ENCODE assay signal across 8 mouse cellular contexts in genomic region chr1:21161742-21162141, GRCm38 (mm10). TPM values are rescaled to one million over a fixed set of nuclear protein-coding genes. Genes with fewer than 3 reads are reported as not detected.
DNase-seq lines count a peak whose midpoint lies in the region; ATAC-seq lines count a peak whose summit lies in the region.

No protein-coding gene starts in this region.

- 17% methylated on average over 5 of the region's 5 CpGs for WGBS in intestine, embryonic 14.5 days
- 19% methylated on average over 5 of the region's 5 CpGs for WGBS in intestine, embryonic 16.5 days
- WGBS in midbrain, embryonic 16.5 days, result 20% methylated on average over 5 of the region's 5 CpGs
- WGBS in stomach, embryonic 14.5 days, result 14% methylated on average over 5 of the region's 5 CpGs

- H3K27ac ChIP-seq in intestine, embryonic 14.5 days (ENCODE audit: low read depth), result no peak overlapping the region
- H3K27ac ChIP-seq in intestine, embryonic 16.5 days (ENCODE audit: low read length), result no peak overlapping the region
- H3K27ac ChIP-seq in midbrain, embryonic 16.5 days (ENCODE audit: low read length), result no peak overlapping the region
- no peak overlapping the region for H3K27ac ChIP-seq in stomach, embryonic 14.5 days (ENCODE audit: low read length)

- no peaks in the 10 kb centered on the region for H3K9me3 ChIP-seq in intestine, embryonic 14.5 days (ENCODE audit: control insufficient read depth, low read length)
- H3K9me3 ChIP-seq in intestine, embryonic 16.5 days (ENCODE audit: control insufficient read depth, low read length), result no peaks in the 10 kb centered on the region
- no peaks in the 10 kb centered on the region for H3K9me3 ChIP-seq in midbrain, embryonic 16.5 days (replicated peaks; ENCODE audit: control insufficient read depth, low read length, poor library complexity, severe bottlenecking)
- H3K9me3 ChIP-seq in stomach, embryonic 14.5 days (ENCODE audit: control insufficient read depth, low read depth, low read length), result no peaks in the 10 kb centered on the region

- no peaks in the 10 kb centered on the region for H3K36me3 ChIP-seq in intestine, embryonic 14.5 days (ENCODE audit: control insufficient read depth, insufficient read depth, low read length)
- no peaks in the 10 kb centered on the region for H3K36me3 ChIP-seq in intestine, embryonic 16.5 days (ENCODE audit: control insufficient read depth, insufficient read depth, low read length)
- H3K36me3 ChIP-seq in midbrain, embryonic 16.5 days (ENCODE audit: control insufficient read depth, insufficient read depth, low read length), result no peaks in the 10 kb centered on the region
- no peaks in the 10 kb centered on the region for H3K36me3 ChIP-seq in stomach, embryonic 14.5 days (ENCODE audit: control insufficient read depth, insufficient read depth, low read length)

- ATAC-seq in intestine, embryonic 14.5 days (replicated peaks; ENCODE audit: low FRiP score, low TSS enrichment, low read depth), result peak; percentile 9; the same call in 1 of the 2 replicates
- ATAC-seq in intestine, embryonic 16.5 days, result no peak
- peak; percentile 28; the same call in 1 of the 2 replicates for ATAC-seq in midbrain, embryonic 16.5 days
- 0 out of 2 replicates have a peak, but pooled peaks have one; percentile 15 for ATAC-seq in stomach, embryonic 14.5 days (ENCODE audit: insufficient number of reproducible peaks, insufficient read depth, low FRiP score, low read depth)

- H3K4me3 ChIP-seq in intestine, embryonic 14.5 days (ENCODE audit: low read depth, low read length), result no peak overlapping the region
- no peak overlapping the region for H3K4me3 ChIP-seq in intestine, embryonic 16.5 days (ENCODE audit: low read length)
- H3K4me3 ChIP-seq in midbrain, embryonic 16.5 days (ENCODE audit: low read depth, low read length), result no peak overlapping the region
- no peak overlapping the region for H3K4me3 ChIP-seq in stomach, embryonic 14.5 days (ENCODE audit: low read depth, low read length)

- H3K9ac ChIP-seq in intestine, embryonic 14.5 days (ENCODE audit: low read length), result no peak overlapping the region
- no peak overlapping the region for H3K9ac ChIP-seq in intestine, embryonic 16.5 days (ENCODE audit: low read depth, low read length)
- H3K9ac ChIP-seq in midbrain, embryonic 16.5 days (ENCODE audit: low read depth, low read length), result no peak overlapping the region
- no peak overlapping the region for H3K9ac ChIP-seq in stomach, embryonic 14.5 days (replicated peaks; ENCODE audit: low read depth, low read length)

- DNase-seq in intestine, embryonic 14.5 days (ENCODE audit: low spot score), result peak; percentile 90
- DNase-seq in cerebellum, adult 9-11 months, result peak; percentile 45
- peak; percentile 73 to 76 for DNase-seq in frontal cortex, postnatal 25 days (ENCODE audit: low spot score in 2 of 2)
- DNase-seq in induced T-regulatory cell, adult 2 months (ENCODE audit: low read depth), result peak; percentile 88
- DNase-seq in left cerebral cortex, adult 8-10 months (ENCODE audit: low spot score in 2 of 2), result peak; percentile 39 to 60

- H3K27me3 ChIP-seq in intestine, embryonic 14.5 days (replicated peaks; ENCODE audit: control insufficient read depth, insufficient read depth, low read length), result 0 out of 2 replicates have a peak, but pooled peaks cover 3% of the 10 kb centered on the region
- H3K27me3 ChIP-seq in intestine, embryonic 16.5 days (replicated peaks; ENCODE audit: control insufficient read depth, insufficient read depth, low read length), result no peaks in the 10 kb centered on the region
- H3K27me3 ChIP-seq in midbrain, embryonic 16.5 days (ENCODE audit: control insufficient read depth, insufficient read depth, low read depth, low read length), result peaks cover 6% of the 10 kb centered on the region
- no peaks in the 10 kb centered on the region for H3K27me3 ChIP-seq in stomach, embryonic 14.5 days (ENCODE audit: control insufficient read depth, insufficient read depth, low read length)

- H3K4me1 ChIP-seq in intestine, embryonic 14.5 days (replicated peaks; ENCODE audit: control insufficient read depth, insufficient read depth, low read length), result no peaks in the 10 kb centered on the region
- H3K4me1 ChIP-seq in intestine, embryonic 16.5 days (ENCODE audit: control insufficient read depth, insufficient read depth, low read length), result no peaks in the 10 kb centered on the region
- peaks cover 4% of the 10 kb centered on the region; the same call in 1 of the 2 replicates for H3K4me1 ChIP-seq in midbrain, embryonic 16.5 days (ENCODE audit: control insufficient read depth, insufficient read depth, low read length)
- no peaks in the 10 kb centered on the region for H3K4me1 ChIP-seq in stomach, embryonic 14.5 days (ENCODE audit: control insufficient read depth, insufficient read depth, low read length)

- H3K4me2 ChIP-seq in intestine, embryonic 14.5 days (ENCODE audit: low read length), result no peak overlapping the region
- H3K4me2 ChIP-seq in intestine, embryonic 16.5 days (ENCODE audit: low read depth, low read length), result no peak overlapping the region
- no peak overlapping the region for H3K4me2 ChIP-seq in midbrain, embryonic 16.5 days (ENCODE audit: low read length)
- no peak overlapping the region for H3K4me2 ChIP-seq in stomach, embryonic 14.5 days (replicated peaks; ENCODE audit: low read depth, low read length)

RNA-seq across cellular contexts. Expression of gene Tmem14a, which starts 56.6 kb away (rescaled TPM):
- polyA plus RNA-seq in intestine, embryonic 14.5 days (2014; fragmentation: Nextera tagmentation; extraction: Ambion mirVana), result 10.7 and 12.6 TPM in 2 replicates
- 12.8 and 14.1 TPM in 2 replicates for polyA plus RNA-seq in intestine, embryonic 16.5 days (2015; fragmentation: Nextera tagmentation; extraction: Ambion mirVana)
- total RNA-seq in left cerebral cortex, adult 8-10 months (2022), result 10 to 100 TPM; 45.0 to 54.0 (median 49.6) TPM
- polyA plus RNA-seq in midbrain, embryonic 16.5 days (2015; fragmentation: Nextera tagmentation; extraction: Ambion mirVana), result 18.8 and 20.7 TPM in 2 replicates
- polyA plus RNA-seq in stomach, embryonic 14.5 days (2014; fragmentation: Nextera tagmentation; extraction: Ambion mirVana), result 12.8 and 15.2 TPM in 2 replicates
